Mouse (Mus musculus): ENCODE results near the gene Htr3a. TPM values are rescaled to one million over a fixed set of nuclear protein-coding genes. Genes with fewer than 3 reads are reported as not detected.

Htr3a gene
- polyA plus RNA-seq (2015; fragmentation: Nextera tagmentation; extraction: Ambion mirVana): 0.79 and 1.5 TPM in 2 replicates

- peak; percentile 89 for ATAC-seq (replicated peaks)
- Histone ChIP-seq H3K27ac (no peak within 1 kb of the TSS), H3K9me3 (no peaks in the 10 kb centered on the region)
Observed at GRCm38 (mm10) chr9:48910885-48911537, at the start of gene Htr3a. Htr3a (minus strand) TSS chr9:48911099.

DNA sequence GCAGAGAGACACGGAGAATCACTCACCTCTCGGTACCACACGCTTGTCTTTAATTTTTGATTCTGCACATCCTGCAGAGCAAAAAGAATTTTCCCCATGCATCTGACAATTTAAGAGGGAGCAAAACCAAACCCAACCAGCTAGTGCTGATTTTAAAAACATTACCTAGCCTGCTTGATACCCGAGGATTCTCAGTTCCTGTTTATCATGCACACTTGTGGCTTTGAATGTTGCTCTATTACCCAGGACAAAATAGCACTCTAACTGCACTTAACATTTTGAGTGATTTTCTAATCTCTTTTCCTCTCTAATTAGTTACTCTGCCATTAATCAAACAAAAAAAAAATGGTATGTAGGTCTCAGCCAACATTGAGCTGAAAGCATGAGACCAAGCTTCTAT, 36.7 kb upstream of the Htr3a start:
- Histone ChIP-seq H3K9me3 (no peaks in the 10 kb centered on the region), H3K4me2 (no peak overlapping the region), H3K4me3 (no peak overlapping the region), H3K4me1 (no peaks in the 10 kb centered on the region), H3K27me3 (replicated peaks) (no peaks in the 10 kb centered on the region), H3K36me3 (replicated peaks) (no peaks in the 10 kb centered on the region), H3K9ac (no peak overlapping the region), H3K27ac (no peak overlapping the region)
- 90% methylated on average over 4 of the region's 4 CpGs for WGBS
- no peak for ATAC-seq (replicated peaks)

More at GRCm38 (mm10) chr9:48910885-48911537, at the start of gene Htr3a:
- Histone ChIP-seq H3K9ac (no peak within 1 kb of the TSS), H3K36me3 (replicated peaks) (no peaks in the 10 kb centered on the region), H3K4me3 (no peak within 1 kb of the TSS), H3K27me3 (replicated peaks) (no peaks in the 10 kb centered on the region), H3K4me1 (peaks cover 3% of the 10 kb centered on the region; the same call in 1 of the 2 replicates), H3K4me2 (no peak within 1 kb of the TSS)
- 8% methylated on average over 9 of the region's 9 CpGs for WGBS

- no peak overlapping the region for H3K4me3 ChIP-seq
- no peak overlapping the region for H3K9ac ChIP-seq
- ATAC-seq (replicated peaks): no peak
- no peaks in the 10 kb centered on the region for H3K36me3 ChIP-seq (replicated peaks)
- no peak overlapping the region for H3K4me2 ChIP-seq
- no peaks in the 10 kb centered on the region for H3K27me3 ChIP-seq (replicated peaks)
- no peaks in the 10 kb centered on the region for H3K9me3 ChIP-seq
- H3K4me1 ChIP-seq: no peaks in the 10 kb centered on the region
- H3K27ac ChIP-seq: no peak overlapping the region
- 66% methylated on average over 1 of the region's 1 CpGs for WGBS
Observed at GRCm38 (mm10) chr9:48942349-48942748, 31.4 kb upstream of the Htr3a start.

- H3K4me1 ChIP-seq: peaks cover 5% of the 10 kb centered on the region; the same call in 1 of the 2 replicates
- no peak overlapping the region for H3K9ac ChIP-seq
- ATAC-seq (replicated peaks): no peak
- H3K27ac ChIP-seq: no peak overlapping the region
- no peaks in the 10 kb centered on the region for H3K36me3 ChIP-seq (replicated peaks)
- no peak overlapping the region for H3K4me2 ChIP-seq
- no peaks in the 10 kb centered on the region for H3K27me3 ChIP-seq (replicated peaks)
- H3K4me3 ChIP-seq: no peak overlapping the region
- no peaks in the 10 kb centered on the region for H3K9me3 ChIP-seq
- WGBS: 80% methylated on average over 5 of the region's 5 CpGs
Observed at GRCm38 (mm10) chr9:48929436-48929835, 18.5 kb upstream of the Htr3a start.

DNA sequence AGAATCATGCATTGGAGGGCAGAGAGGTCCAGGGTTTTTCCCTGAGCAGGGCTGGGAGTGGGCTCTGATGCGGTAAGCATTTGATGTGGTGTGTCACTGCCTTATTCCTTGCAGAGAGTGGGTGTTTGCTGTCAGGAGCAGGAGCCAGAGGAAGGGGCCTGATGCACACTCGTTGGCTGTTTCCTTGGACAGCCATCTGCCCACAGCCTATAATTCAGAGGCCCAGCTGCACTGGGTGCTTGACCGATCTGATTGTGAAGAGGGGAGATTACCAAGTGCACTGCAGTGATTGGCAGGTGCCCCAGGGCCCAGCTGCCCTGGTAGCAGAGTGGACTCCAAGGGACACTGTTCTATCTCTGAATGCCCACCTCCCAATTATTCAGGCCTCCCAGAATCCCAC, 17.9 kb upstream of the Htr3a start:
- no peak overlapping the region for H3K27ac ChIP-seq
- no peaks in the 10 kb centered on the region for H3K9me3 ChIP-seq
- no peak overlapping the region for H3K4me3 ChIP-seq
- no peak for ATAC-seq (replicated peaks)
- WGBS: 26% methylated on average over 3 of the region's 3 CpGs
- H3K36me3 ChIP-seq (replicated peaks): no peaks in the 10 kb centered on the region
- peaks cover 5% of the 10 kb centered on the region; the same call in 1 of the 2 replicates for H3K4me1 ChIP-seq
- no peak overlapping the region for H3K9ac ChIP-seq
- H3K4me2 ChIP-seq: no peak overlapping the region
- H3K27me3 ChIP-seq (replicated peaks): no peaks in the 10 kb centered on the region

DNA sequence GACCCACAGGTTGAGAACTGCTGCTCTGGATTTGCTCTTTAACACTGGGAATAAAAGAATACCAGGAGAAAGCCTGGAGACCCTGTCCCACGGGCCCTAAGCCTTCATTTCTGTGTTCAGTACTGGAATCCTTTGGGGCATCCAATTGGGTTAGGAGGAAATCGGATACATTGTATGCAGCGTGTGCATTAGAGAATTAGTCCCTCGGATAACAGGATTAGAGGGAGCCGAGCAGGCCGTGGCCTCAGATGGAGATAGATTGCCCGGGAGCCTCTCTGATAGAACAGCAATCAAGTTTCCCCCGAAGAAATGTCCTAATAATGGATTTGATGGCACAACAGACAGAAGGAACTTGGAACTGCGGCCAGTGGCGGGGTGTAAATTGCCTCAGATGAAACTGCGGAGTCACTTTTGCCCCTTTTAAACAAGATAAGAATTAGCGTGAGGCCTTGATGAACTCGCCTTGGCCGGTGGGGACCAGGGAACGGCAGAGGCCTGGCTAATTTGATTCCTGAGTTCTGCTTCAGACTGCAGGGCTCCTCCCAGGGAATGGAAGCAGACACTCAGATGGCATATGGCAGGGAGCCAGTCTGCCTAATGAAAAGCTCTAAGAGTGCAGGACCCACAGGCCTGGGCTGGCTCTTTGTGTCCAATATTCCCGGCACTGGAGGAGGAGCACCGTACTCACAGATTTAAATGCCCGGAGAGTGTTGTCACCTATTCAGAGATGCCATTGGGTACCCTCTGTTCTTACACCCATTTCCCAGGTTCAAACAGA, 5.3 kb upstream of the Htr3a start:
- 22% methylated on average over 18 of the region's 18 CpGs for WGBS
- ATAC-seq (replicated peaks): no peak
- Histone ChIP-seq H3K9ac (no peak overlapping the region), H3K4me3 (no peak overlapping the region), H3K4me2 (no peak overlapping the region), H3K27me3 (replicated peaks) (no peaks in the 10 kb centered on the region), H3K9me3 (no peaks in the 10 kb centered on the region), H3K4me1 (peaks cover 10% of the 10 kb centered on the region; the same call in 1 of the 2 replicates), H3K27ac (peak overlapping the region; percentile 39), H3K36me3 (replicated peaks) (no peaks in the 10 kb centered on the region)

- Histone ChIP-seq H3K9ac (no peak overlapping the region), H3K4me1 (no peaks in the 10 kb centered on the region), H3K4me3 (no peak overlapping the region), H3K36me3 (replicated peaks) (no peaks in the 10 kb centered on the region), H3K27ac (no peak overlapping the region), H3K4me2 (no peak overlapping the region), H3K27me3 (replicated peaks) (no peaks in the 10 kb centered on the region), H3K9me3 (no peaks in the 10 kb centered on the region)
- 86% methylated on average over 5 of the region's 5 CpGs for WGBS
- no peak for ATAC-seq (replicated peaks)
Observed at GRCm38 (mm10) chr9:48904421-48904820, 6.5 kb downstream of the Htr3a start.

DNA sequence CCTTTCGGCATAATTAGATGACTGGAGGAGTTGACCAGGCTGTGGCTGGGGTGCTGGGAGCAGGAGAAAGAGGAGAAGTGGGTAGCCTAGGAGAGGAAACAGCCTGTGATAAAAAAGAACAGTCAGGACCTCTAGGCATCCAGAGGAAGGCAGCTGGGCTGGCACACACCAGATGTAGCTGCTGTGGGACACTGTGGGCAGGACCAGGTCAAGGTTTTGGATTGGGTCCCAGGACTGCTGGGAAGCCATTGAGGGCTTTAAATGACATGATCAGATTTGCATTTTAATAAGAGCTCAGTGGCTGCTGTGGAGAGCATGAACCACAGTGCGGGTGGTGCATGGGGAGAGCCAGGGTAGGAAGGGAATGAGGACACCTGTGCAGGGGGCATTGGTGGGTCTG, 7.1 kb downstream of the Htr3a start:
- H3K9me3 ChIP-seq: no peaks in the 10 kb centered on the region
- no peak overlapping the region for H3K9ac ChIP-seq
- H3K4me1 ChIP-seq: no peaks in the 10 kb centered on the region
- H3K27me3 ChIP-seq (replicated peaks): no peaks in the 10 kb centered on the region
- H3K4me2 ChIP-seq: no peak overlapping the region
- ATAC-seq (replicated peaks): no peak
- no peak overlapping the region for H3K4me3 ChIP-seq
- no peak overlapping the region for H3K27ac ChIP-seq
- H3K36me3 ChIP-seq (replicated peaks): no peaks in the 10 kb centered on the region
- 50% methylated on average over 2 of the region's 2 CpGs for WGBS

GRCm38 (mm10) chr9:48898551-48898950, 12.3 kb downstream of the Htr3a start:
- WGBS: 44% methylated on average over 8 of the region's 8 CpGs
- no peak overlapping the region for H3K4me3 ChIP-seq
- no peak for ATAC-seq (replicated peaks)
- peaks cover 11% of the 10 kb centered on the region for H3K4me1 ChIP-seq
- no peak overlapping the region for H3K9ac ChIP-seq
- no peak overlapping the region for H3K4me2 ChIP-seq
- H3K9me3 ChIP-seq: no peaks in the 10 kb centered on the region
- H3K27ac ChIP-seq: no peak overlapping the region
- H3K36me3 ChIP-seq (replicated peaks): no peaks in the 10 kb centered on the region
- no peaks in the 10 kb centered on the region; the same call in 1 of the 2 replicates for H3K27me3 ChIP-seq (replicated peaks)

DNA sequence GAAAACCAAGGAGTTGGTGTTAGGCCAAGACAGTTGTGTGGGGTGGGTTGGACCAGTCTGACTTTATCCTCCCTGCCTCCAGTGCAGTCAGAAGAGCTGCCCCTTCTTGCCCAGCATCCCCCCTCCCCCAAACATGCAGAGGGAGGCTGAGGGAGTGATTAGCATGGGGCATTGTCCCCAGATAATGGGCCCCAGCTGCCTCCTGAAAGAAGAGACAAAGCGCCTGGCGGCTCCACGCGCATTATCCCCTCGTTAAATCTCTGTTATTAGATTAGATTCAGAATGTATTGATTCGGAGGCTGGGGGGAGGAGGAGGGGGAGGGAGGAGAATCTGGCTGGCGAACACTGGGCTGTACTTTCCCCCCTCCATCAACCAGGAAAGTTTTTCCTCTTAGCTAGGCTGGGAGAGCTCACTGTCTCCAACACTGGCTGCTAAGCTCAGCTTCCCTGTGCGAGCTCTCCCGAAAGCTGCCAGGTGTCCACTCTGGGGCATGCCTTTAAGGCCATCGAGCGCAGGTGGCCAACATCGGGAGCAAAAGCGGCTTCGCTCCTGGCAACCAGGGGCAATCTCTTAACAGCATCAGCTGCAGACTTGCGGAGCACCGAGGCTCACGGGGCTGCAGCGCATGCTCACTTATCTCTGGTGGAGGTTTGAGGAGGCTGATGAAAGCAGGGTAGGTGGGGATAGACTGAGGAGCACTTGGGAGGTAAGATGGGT, 14.9 kb downstream of the Htr3a start:
- Histone ChIP-seq H3K4me3 (no peak overlapping the region), H3K36me3 (replicated peaks) (no peaks in the 10 kb centered on the region), H3K27me3 (replicated peaks) (no peaks in the 10 kb centered on the region; the same call in none of the 2 replicates), H3K4me2 (peak overlapping the region; percentile 39), H3K27ac (peak overlapping the region; percentile 34; the same call in 1 of the 2 replicates), H3K9ac (peak overlapping the region; percentile 34; the same call in 1 of the 2 replicates), H3K9me3 (no peaks in the 10 kb centered on the region), H3K4me1 (peaks cover 11% of the 10 kb centered on the region)
- ATAC-seq (replicated peaks): peak; percentile 49; the same call in 1 of the 2 replicates
- WGBS: 8% methylated on average over 18 of the region's 18 CpGs

GRCm38 (mm10) chr9:48894755-48895154, 16.1 kb downstream of the Htr3a start:
- peaks cover 11% of the 10 kb centered on the region for H3K4me1 ChIP-seq
- no peak overlapping the region for H3K4me2 ChIP-seq
- H3K9ac ChIP-seq: no peak overlapping the region
- no peak overlapping the region for H3K27ac ChIP-seq
- H3K4me3 ChIP-seq: no peak overlapping the region
- ATAC-seq (replicated peaks): no peak
- no peaks in the 10 kb centered on the region; the same call in none of the 2 replicates for H3K27me3 ChIP-seq (replicated peaks)
- H3K9me3 ChIP-seq: no peaks in the 10 kb centered on the region
- no peaks in the 10 kb centered on the region for H3K36me3 ChIP-seq (replicated peaks)
- whole genome bisulfite sequencing: 43% methylated on average over 6 of the region's 6 CpGs

- Histone ChIP-seq H3K4me3 (no peak overlapping the region), H3K36me3 (replicated peaks) (no peaks in the 10 kb centered on the region), H3K27ac (no peak overlapping the region), H3K4me2 (no peak overlapping the region), H3K9me3 (no peaks in the 10 kb centered on the region), H3K27me3 (replicated peaks) (no peaks in the 10 kb centered on the region; the same call in none of the 2 replicates), H3K4me1 (peaks cover 11% of the 10 kb centered on the region), H3K9ac (no peak overlapping the region)
- 30% methylated on average over 3 of the region's 3 CpGs for WGBS
- ATAC-seq (replicated peaks): peak; percentile 57; the same call in 1 of the 2 replicates
Observed at GRCm38 (mm10) chr9:48893986-48894385, 16.9 kb downstream of the Htr3a start.

Measured in midbrain, embryonic 15.5 days (tissue).